Mouse (Mus musculus): Measurements from ENCODE around the gene Umodl1. TPM values are rescaled to one million over a fixed set of nuclear protein-coding genes. Genes with fewer than 3 reads are reported as not detected.

Umodl1 gene
- polyA plus RNA-seq, 1 experiment = 0.05 TPM

DNA sequence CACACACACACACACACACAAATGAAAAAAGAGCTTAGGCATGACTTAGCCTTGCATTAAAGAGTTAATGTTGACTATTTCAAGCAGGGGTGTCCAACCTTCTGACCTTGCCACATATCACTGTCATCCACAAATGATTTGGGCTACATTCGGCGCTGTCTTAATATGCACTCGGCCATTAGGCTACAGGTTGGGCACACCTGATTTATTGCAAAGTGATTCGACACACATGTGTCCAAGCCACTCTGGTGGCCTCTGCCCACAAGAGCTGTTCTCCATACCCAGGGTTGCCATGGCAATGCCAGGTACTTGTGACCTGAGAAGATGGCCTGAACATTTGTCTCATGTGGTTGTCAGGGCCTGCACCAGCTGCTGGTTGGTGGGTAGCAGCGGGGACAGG lies 21.6 kb upstream of the Umodl1 start:
- no peak for DNase-seq
- TF ChIP-seq POLR2A (IDR thresholded peaks at IDR 0.05; ENCODE audit: borderline replicate concordance, insufficient read depth, low read length) = no peak
- no peak for TF ChIP-seq CTCF (IDR thresholded peaks at IDR 0.05; ENCODE audit: borderline replicate concordance, insufficient read depth, low read depth, low read length)
- Histone ChIP-seq H3K27me3 (ENCODE audit: control insufficient read depth, insufficient read depth, low read length) (no peaks in the 10 kb centered on the region), H3K4me3 (replicated peaks; ENCODE audit: insufficient read depth, low read depth, low read length) (no peak overlapping the region), H3K4me1 (ENCODE audit: control insufficient read depth, insufficient read depth, low read length) (peaks cover 8% of the 10 kb centered on the region), H3K27ac (ENCODE audit: insufficient read depth, low read length) (no peak overlapping the region)
- 98% methylated on average over 5 of the region's 5 CpGs for WGBS

DNA sequence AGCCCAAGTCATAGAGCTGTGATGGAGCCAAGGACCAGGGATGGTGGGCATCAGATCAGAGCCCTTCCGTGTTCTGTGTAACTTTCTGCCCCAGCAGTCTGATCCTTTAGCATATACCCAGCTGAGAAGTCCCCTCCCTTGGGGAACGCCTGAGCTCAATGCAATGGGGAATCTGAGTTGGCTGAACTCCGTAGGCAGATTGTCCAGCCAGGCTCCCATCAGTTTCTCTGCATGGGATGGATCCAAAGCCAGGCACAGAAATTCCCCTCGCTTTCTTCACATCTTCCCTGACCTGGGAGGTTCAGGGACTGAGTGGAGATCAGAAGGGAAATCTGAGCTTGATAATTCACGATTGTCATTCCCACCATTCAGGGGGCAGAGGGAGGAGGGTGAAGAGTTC lies 19.1 kb upstream of the Umodl1 start:
- Histone ChIP-seq H3K4me3 (replicated peaks; ENCODE audit: insufficient read depth, low read depth, low read length) (no peak overlapping the region), H3K27ac (ENCODE audit: insufficient read depth, low read length) (no peak overlapping the region), H3K27me3 (ENCODE audit: control insufficient read depth, insufficient read depth, low read length) (no peaks in the 10 kb centered on the region), H3K4me1 (ENCODE audit: control insufficient read depth, insufficient read depth, low read length) (peaks cover 8% of the 10 kb centered on the region)
- DNase-seq = peak in 1 of 2 experiments; percentile 10
- no peak for TF ChIP-seq POLR2A (IDR thresholded peaks at IDR 0.05; ENCODE audit: borderline replicate concordance, insufficient read depth, low read length)
- 8% methylated on average over 5 of the region's 5 CpGs for WGBS

DNA sequence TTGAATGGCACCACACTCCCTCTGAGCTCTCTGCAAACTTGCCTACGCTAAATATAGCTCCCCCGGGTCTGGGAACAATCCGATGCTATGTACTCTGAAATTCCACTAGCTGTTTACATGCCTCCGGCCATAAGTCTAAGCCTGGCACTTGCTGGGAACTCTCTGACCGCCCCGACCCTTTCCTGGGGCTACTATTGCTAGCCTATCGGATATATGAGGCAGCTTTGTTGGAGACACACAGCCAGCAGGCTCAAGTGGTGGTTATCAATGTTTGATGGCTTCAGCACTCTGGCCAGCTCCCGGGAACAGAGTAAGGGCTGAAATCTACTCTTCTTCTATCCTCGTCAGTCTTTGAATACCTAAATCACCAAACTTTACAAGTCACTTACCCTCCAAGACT lies 15.9 kb upstream of the Umodl1 start:
- TF ChIP-seq POLR2A (IDR thresholded peaks at IDR 0.05; ENCODE audit: borderline replicate concordance, insufficient read depth, low read length) (no peak), CTCF (IDR thresholded peaks at IDR 0.05; ENCODE audit: borderline replicate concordance, insufficient read depth, low read depth, low read length) (no peak)
- no peak overlapping the region for H3K27ac ChIP-seq (ENCODE audit: insufficient read depth, low read length)
- no peak for DNase-seq
- H3K4me3 ChIP-seq (replicated peaks; ENCODE audit: insufficient read depth, low read depth, low read length) = no peak overlapping the region
- no peaks in the 10 kb centered on the region for H3K27me3 ChIP-seq (ENCODE audit: control insufficient read depth, insufficient read depth, low read length)
- H3K4me1 ChIP-seq (ENCODE audit: control insufficient read depth, insufficient read depth, low read length) = peaks cover 8% of the 10 kb centered on the region
- 67% methylated on average over 9 of the region's 9 CpGs for WGBS

DNA sequence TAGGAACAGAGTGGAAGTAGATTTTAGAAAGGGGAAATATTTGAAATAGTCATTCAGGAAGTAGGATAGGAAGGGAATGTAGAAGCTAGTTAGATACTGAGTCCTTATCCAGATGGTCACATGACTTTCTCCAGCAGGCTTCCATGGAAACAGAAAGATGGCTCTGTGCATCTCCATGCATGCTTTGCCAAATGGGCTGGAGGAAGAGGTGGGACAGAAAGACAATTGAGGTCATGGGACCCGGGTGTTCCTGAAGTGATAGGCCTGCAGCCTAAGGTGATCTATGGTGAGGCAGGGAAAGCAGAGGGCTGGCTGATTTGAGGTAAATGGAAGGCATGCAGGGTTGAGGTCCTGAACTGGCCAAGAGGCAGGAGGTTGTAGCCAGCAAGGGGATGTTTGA lies 6.1 kb upstream of the Umodl1 start:
- no peak overlapping the region for H3K27ac ChIP-seq (ENCODE audit: insufficient read depth, low read length)
- no peaks in the 10 kb centered on the region; the same call in 1 of the 2 replicates for H3K27me3 ChIP-seq (ENCODE audit: control insufficient read depth, insufficient read depth, low read length)
- H3K4me3 ChIP-seq (replicated peaks; ENCODE audit: insufficient read depth, low read depth, low read length) = no peak overlapping the region
- 50% methylated on average over 1 of the region's 1 CpGs for WGBS
- no peak for DNase-seq
- no peaks in the 10 kb centered on the region for H3K4me1 ChIP-seq (ENCODE audit: control insufficient read depth, insufficient read depth, low read length)
- no peak for TF ChIP-seq POLR2A (IDR thresholded peaks at IDR 0.05; ENCODE audit: borderline replicate concordance, insufficient read depth, low read length)
- no peak for TF ChIP-seq CTCF (IDR thresholded peaks at IDR 0.05; ENCODE audit: borderline replicate concordance, insufficient read depth, low read depth, low read length)

DNA sequence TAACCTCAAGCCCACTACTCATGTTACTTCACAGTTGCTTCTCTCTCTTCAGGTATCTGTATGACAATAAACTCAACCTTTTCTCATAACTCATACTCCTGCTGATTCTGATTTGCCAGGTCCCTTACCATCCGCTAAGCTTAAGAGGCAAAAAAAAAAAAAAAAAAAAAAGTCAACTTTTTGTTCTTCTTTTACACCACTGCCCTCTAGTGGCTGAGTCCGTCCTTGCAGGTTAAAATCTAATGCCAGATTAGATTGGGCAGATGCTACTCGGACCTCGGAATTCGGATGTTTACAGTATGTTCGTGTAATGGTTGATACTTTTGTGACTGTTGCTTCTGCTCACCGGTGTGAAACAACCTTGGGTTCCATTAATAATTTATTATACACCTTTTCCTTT lies 3.7 kb upstream of the Umodl1 start:
- no peaks in the 10 kb centered on the region; the same call in 1 of the 2 replicates for H3K27me3 ChIP-seq (ENCODE audit: control insufficient read depth, insufficient read depth, low read length)
- TF ChIP-seq CTCF (IDR thresholded peaks at IDR 0.05; ENCODE audit: borderline replicate concordance, insufficient read depth, low read depth, low read length) = peak; percentile 42; the same call in 1 of the 2 replicates
- TF ChIP-seq POLR2A (IDR thresholded peaks at IDR 0.05; ENCODE audit: borderline replicate concordance, insufficient read depth, low read length) = no peak
- no peaks in the 10 kb centered on the region for H3K4me1 ChIP-seq (ENCODE audit: control insufficient read depth, insufficient read depth, low read length)
- no peak overlapping the region for H3K4me3 ChIP-seq (replicated peaks; ENCODE audit: insufficient read depth, low read depth, low read length)
- peak; percentile 43 to 62 for DNase-seq
- no peak overlapping the region for H3K27ac ChIP-seq (ENCODE audit: insufficient read depth, low read length)
- under 1% methylated on average over 7 of the region's 7 CpGs for WGBS

DNA sequence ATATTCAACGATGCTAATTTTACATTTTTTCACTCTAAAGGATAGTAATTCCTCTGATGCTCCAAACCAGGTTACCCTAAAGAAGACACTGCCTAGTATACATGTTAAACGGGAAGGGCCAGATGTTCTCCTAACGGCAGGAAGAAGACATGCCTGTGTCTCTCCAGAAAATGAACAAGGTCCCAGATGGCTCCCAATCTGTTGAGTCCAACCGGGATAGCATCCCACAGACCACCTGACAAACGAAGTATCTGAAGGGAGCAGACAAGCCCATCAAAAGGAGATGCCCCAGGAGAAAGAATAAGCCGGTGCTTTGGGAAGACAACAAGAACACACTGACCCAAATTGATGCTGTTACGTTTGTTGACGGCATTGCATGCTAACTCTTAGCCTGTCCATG lies 2.8 kb upstream of the Umodl1 start:
- Histone ChIP-seq H3K4me3 (replicated peaks; ENCODE audit: insufficient read depth, low read depth, low read length) (no peak overlapping the region), H3K4me1 (ENCODE audit: control insufficient read depth, insufficient read depth, low read length) (no peaks in the 10 kb centered on the region), H3K27ac (ENCODE audit: insufficient read depth, low read length) (no peak overlapping the region), H3K27me3 (ENCODE audit: control insufficient read depth, insufficient read depth, low read length) (no peaks in the 10 kb centered on the region; the same call in 1 of the 2 replicates)
- no peak for DNase-seq
- TF ChIP-seq CTCF (IDR thresholded peaks at IDR 0.05; ENCODE audit: borderline replicate concordance, insufficient read depth, low read depth, low read length) (no peak), POLR2A (IDR thresholded peaks at IDR 0.05; ENCODE audit: borderline replicate concordance, insufficient read depth, low read length) (no peak)
- 39% methylated on average over 8 of the region's 8 CpGs for WGBS

DNA sequence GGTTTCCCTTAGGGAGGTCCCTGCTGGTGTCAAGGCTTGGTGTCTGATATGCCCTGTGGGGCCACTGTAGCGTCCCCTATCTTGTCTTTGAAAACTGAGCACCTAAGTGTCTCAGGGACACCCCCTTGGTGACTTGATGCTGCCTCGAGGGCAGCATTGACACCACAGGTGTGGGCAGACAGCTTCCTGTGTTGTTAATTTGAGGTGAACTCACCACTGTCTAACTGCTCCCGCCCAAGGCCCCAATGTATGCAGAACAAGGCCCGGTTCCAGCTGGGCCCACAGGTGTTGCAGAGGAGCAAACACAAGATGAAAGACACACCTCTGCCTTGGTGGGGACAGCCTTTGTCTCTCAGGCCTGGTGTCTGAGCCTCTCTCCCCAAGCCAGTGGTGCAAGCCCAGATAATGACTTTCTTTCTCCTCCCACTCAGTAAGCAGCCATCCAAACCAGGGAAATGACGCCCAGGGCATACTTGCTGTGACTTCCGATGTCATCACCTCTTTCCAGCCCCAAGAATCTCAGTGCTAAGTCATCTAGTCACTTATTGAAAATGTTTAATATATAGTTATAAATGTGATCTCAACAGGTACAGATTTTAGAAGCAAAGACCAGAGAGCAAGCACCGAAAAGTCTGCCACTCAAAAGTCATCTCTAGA lies 7.6 kb downstream of the Umodl1 start:
- no peaks in the 10 kb centered on the region for H3K27me3 ChIP-seq (ENCODE audit: control insufficient read depth, insufficient read depth, low read length)
- H3K27ac ChIP-seq (ENCODE audit: insufficient read depth, low read length) = no peak overlapping the region
- WGBS = 82% methylated on average over 7 of the region's 7 CpGs
- no peak for DNase-seq
- H3K4me3 ChIP-seq (replicated peaks; ENCODE audit: insufficient read depth, low read depth, low read length) = no peak overlapping the region
- H3K4me1 ChIP-seq (ENCODE audit: control insufficient read depth, insufficient read depth, low read length) = no peaks in the 10 kb centered on the region
- TF ChIP-seq POLR2A (IDR thresholded peaks at IDR 0.05; ENCODE audit: borderline replicate concordance, insufficient read depth, low read length) = no peak
- no peak for TF ChIP-seq CTCF (IDR thresholded peaks at IDR 0.05; ENCODE audit: borderline replicate concordance, insufficient read depth, low read depth, low read length)

DNA sequence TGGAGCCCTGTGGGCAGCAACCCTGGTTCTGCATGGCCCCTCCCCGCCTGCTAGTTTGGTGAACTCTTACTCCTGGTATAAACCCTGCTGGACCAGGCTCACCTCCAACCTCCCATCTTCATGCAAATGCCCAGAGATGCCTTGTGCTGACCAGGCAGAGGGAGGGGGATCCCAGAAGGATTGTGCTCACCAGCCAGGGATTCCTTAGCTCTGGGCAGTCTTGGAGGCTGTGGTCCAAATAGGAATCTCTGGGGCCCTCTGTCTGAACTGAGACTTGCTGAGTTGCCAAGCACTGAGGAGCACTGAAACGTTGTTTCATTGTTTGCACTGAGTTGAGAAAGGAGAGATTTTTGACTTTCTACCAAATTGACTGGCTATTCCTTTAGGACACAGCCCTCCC lies 8.4 kb downstream of the Umodl1 start:
- TF ChIP-seq CTCF (IDR thresholded peaks at IDR 0.05; ENCODE audit: borderline replicate concordance, insufficient read depth, low read depth, low read length) (no peak), POLR2A (IDR thresholded peaks at IDR 0.05; ENCODE audit: borderline replicate concordance, insufficient read depth, low read length) (no peak)
- DNase-seq = no peak
- Histone ChIP-seq H3K27ac (ENCODE audit: insufficient read depth, low read length) (no peak overlapping the region), H3K27me3 (ENCODE audit: control insufficient read depth, insufficient read depth, low read length) (no peaks in the 10 kb centered on the region), H3K4me3 (replicated peaks; ENCODE audit: insufficient read depth, low read depth, low read length) (no peak overlapping the region), H3K4me1 (ENCODE audit: control insufficient read depth, insufficient read depth, low read length) (no peaks in the 10 kb centered on the region)
- WGBS = 27% methylated on average over 2 of the region's 2 CpGs
